Mouse (Mus musculus): ENCODE results near the gene Maneal. TPM values are rescaled to one million over a fixed set of nuclear protein-coding genes. Genes with fewer than 3 reads are reported as not detected.

Maneal gene
- 0.49 and 0.71 TPM in 2 replicates for polyA plus RNA-seq (2015; fragmentation: Nextera tagmentation; extraction: Ambion mirVana)

DNA sequence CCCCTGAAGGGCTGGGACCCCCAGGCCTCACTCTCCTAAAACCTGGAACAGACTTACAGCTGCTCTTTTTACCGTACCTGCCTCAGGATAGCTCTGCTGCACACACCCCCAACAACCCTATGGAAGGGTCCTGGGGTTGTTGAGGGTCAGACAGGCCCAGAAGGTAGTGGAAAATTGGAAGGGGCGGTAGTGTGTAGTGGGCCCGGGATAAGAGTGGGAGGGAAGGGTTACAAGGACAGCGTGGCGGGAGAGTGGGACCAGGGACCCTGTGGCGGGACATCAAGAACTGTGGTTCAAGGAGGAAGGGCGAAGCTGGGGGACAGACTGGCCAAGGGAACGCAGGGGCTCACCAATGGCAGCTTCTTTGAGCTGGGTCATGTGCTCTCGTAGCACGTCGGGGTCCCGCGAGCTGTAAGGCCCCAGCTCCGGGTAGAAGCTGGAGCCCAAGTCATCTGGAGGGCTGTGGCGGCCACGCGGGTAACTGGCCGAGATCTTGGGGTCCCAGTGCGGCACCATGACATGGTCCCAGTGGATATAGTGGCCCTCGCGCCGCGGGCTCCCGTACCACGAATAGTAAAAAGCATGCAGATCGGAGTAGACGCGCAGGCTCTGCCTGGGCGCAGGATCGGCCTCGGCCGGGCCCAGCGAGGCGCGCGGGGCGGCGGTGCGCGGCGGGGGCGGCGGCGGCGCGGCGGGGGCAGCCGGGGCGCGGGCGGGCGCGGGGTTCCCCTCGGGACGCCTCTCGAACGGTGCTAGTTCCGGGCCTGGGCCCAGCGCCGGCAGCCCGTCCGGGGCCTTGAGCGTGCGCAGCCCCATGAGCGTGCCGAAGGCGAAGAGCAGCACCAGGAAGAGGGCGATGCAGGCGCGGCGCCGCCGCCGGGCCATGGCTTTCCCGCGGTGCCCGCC is at the start of gene Maneal:
TSS of gene Maneal (minus strand) at position 889 of the 906 bp plus-strand sequence.
- no peak within 1 kb of the TSS; the same call in 1 of the 2 replicates for H3K9ac ChIP-seq
- peaks cover 14% of the 10 kb centered on the region for H3K4me1 ChIP-seq
- H3K36me3 ChIP-seq = peaks cover 8% of the 10 kb centered on the region
- peak within 1 kb of the TSS; percentile 86 for H3K4me2 ChIP-seq
- H3K9me3 ChIP-seq (replicated peaks) = no peaks in the 10 kb centered on the region
- 4% methylated on average over 72 of the region's 77 CpGs for WGBS
- peaks cover 37% of the 10 kb centered on the region for H3K27me3 ChIP-seq
- H3K4me3 ChIP-seq (replicated peaks) = peak within 1 kb of the TSS; percentile 52
- peak; percentile 9; the same call in 1 of the 2 replicates for ATAC-seq (replicated peaks; ENCODE audit: low FRiP score)
- H3K27ac ChIP-seq = no peak within 1 kb of the TSS

DNA sequence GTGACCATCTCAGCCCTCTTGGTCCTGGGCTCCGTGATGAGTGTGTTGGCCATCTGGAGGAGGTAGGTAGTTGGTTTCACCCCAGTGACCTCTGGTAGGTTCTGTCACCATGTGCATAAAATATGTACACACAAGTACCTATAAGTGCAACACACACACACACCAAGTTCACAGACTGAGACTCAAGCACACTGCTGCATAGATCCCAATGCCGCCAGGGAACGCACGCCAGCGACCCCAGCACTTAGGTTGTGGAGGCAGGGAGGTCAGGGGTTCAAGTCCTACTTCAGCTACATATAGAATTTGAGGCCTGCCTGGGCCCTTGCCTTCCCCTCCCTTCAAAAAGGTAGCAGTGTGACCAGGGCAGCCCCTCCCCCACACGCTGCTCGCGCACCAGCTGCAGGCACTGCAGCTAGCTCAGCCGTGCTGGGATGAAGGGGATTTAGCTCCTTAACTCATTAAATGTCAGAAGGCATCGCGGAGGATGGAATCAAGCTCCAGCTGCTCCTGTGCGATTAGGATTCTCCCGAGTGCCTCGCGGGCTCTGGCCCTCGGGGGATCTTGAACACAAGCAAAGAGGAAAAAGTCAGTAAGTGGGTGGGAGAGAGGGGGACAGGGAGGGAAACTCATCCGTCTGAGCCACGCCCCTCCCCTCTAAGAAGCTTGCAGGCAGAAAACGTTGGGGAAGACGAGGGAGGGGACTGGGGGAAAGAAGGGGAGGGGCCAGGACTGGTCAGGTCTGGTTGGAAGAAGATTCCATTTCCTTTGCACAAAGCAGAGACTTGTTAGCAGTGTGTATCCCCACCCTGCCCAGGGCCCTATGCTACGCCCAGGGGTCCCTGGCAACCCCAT is 44.2 kb upstream of the Maneal start:
- peak; percentile 62 for ATAC-seq (replicated peaks; ENCODE audit: low FRiP score)
- H3K4me1 ChIP-seq = peaks cover 12% of the 10 kb centered on the region
- H3K4me3 ChIP-seq (replicated peaks) = peak overlapping the region; percentile 32
- H3K9me3 ChIP-seq (replicated peaks) = no peaks in the 10 kb centered on the region
- H3K27ac ChIP-seq = no peak overlapping the region
- H3K4me2 ChIP-seq = peak overlapping the region; percentile 56
- no peak overlapping the region for H3K9ac ChIP-seq
- H3K36me3 ChIP-seq = no peaks in the 10 kb centered on the region
- H3K27me3 ChIP-seq = peaks cover 30% of the 10 kb centered on the region
- 11% methylated on average over 21 of the region's 21 CpGs for WGBS

DNA sequence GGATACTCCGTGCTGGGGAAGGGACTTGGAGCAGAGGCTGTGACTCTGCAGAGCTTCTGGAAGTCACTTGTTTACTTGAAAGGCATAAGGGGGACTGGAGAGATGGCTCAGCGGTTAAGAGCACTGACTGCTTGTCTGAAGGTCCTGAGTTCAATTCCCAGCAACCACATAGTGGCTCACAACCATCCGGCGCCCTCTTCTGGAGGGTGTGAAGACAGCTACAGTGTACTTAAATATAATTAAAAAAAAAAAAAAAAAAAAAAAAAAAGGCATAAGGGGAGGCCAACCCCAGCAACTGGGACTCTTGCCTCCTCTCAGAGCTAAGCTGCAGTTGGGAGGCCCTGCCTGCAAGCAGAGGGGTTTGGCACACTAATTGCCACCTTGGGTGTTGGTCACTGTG is 43.4 kb upstream of the Maneal start:
- Histone ChIP-seq H3K4me2 (no peak overlapping the region), H3K36me3 (no peaks in the 10 kb centered on the region), H3K4me3 (replicated peaks) (no peak overlapping the region), H3K27me3 (peaks cover 31% of the 10 kb centered on the region), H3K4me1 (peaks cover 12% of the 10 kb centered on the region), H3K9me3 (replicated peaks) (no peaks in the 10 kb centered on the region), H3K9ac (no peak overlapping the region), H3K27ac (no peak overlapping the region)
- no peak; the same call in 1 of the 2 replicates for ATAC-seq (replicated peaks; ENCODE audit: low FRiP score)
- WGBS = 69% methylated on average over 4 of the region's 4 CpGs

DNA sequence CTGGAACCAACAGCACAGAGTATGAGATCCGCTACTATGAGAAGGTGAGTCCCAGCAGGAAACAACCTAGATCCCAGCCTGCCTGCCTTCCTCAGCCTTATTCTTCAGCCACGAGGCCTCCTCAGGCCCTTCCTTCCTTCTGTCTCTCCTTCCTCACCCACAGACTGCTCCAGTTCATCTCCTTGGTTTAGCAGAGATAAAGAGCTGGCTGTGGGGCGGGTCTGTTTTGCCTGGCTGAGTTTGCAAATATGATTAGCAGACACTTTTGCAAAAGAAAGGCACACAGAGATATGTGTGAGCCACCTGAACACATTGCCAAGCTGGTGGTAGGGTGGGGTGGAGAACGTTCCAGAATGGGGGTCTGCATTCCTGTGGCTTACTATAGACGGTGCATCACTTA is 37.9 kb upstream of the Maneal start:
- H3K4me1 ChIP-seq = peaks cover 3% of the 10 kb centered on the region
- H3K36me3 ChIP-seq = no peaks in the 10 kb centered on the region
- no peaks in the 10 kb centered on the region for H3K9me3 ChIP-seq (replicated peaks)
- no peak overlapping the region for H3K4me2 ChIP-seq
- no peak overlapping the region for H3K27ac ChIP-seq
- peaks cover 74% of the 10 kb centered on the region for H3K27me3 ChIP-seq
- ATAC-seq (replicated peaks; ENCODE audit: low FRiP score) = no peak
- WGBS = 57% methylated on average over 5 of the region's 5 CpGs
- no peak overlapping the region for H3K4me3 ChIP-seq (replicated peaks)
- no peak overlapping the region for H3K9ac ChIP-seq

DNA sequence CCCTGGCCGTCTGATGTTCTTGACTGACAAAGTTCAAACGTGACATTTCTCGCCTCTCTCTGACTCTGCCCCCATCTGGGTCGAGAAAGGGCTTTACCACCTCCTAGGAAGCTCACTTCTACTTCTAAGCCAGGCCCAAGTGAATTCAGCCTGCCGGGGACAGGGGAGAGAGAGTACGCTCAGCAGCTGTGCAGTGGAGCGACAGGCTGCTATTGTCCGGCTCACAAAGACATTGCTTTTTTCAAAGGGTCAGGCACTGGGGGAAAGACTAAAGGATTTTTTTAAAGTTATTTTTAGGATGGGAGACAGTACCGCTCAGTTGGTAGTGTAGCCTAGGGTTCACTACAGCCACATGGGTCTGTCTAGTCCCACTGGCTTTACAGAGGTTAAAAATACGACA is 36.5 kb upstream of the Maneal start:
- WGBS = 55% methylated on average over 10 of the region's 10 CpGs

DNA sequence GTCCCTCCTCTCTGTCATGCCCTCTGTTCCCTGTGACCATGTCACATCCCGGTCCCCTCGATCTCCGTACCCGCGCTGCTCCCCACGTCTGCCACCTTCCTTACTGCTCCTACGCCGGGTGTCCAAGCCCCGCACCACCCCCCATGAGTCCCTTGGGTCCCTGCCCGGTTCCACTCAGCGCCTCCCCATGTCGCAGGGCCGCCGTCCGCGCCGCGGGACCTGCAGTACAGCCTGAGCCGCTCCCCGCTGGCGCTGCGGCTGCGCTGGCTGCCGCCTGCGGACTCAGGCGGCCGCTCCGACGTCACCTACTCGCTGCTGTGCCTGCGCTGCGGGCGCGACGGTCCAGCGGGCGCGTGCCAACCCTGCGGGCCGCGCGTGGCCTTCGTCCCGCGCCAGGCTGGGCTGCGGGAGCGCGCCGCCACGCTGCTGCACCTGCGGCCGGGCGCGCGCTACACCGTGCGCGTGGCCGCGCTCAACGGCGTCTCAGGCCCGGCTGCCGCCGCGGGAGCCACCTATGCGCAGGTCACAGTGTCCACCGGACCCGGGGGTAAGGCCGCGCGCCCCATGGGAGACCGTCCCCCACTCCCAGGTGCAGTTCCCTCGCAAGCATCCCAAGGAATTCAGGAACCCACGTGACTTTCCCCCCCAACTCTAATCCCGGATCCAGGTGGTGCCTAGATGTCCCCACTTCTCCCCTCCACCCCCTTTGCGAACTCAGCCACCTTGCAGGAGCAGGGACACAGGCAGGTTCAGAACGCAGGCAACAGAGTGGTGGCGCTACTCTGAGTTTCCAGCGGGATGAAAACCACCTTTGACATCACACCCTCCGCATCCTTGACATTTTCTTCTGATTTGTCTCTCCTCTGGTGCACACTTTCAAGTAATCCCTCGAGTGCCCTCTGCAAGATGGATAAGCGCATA is 32.8 kb upstream of the Maneal start:
- no peaks in the 10 kb centered on the region for H3K36me3 ChIP-seq
- no peak overlapping the region for H3K27ac ChIP-seq
- H3K4me3 ChIP-seq (replicated peaks) = peak overlapping the region; percentile 47
- peaks cover 9% of the 10 kb centered on the region for H3K4me1 ChIP-seq
- H3K9ac ChIP-seq = no peak overlapping the region
- WGBS = 2% methylated on average over 83 of the region's 83 CpGs
- no peaks in the 10 kb centered on the region for H3K9me3 ChIP-seq (replicated peaks)
- peak overlapping the region; percentile 79 for H3K4me2 ChIP-seq
- ATAC-seq (replicated peaks; ENCODE audit: low FRiP score) = 0 out of 2 replicates have a peak, but pooled peaks have one; percentile 12
- peaks cover 89% of the 10 kb centered on the region for H3K27me3 ChIP-seq

More for the DNA sequence above, 36.5 kb upstream of the Maneal start:
- Histone ChIP-seq H3K4me3 (replicated peaks) (no peak overlapping the region), H3K36me3 (no peaks in the 10 kb centered on the region), H3K27me3 (peaks cover 81% of the 10 kb centered on the region), H3K9me3 (replicated peaks) (no peaks in the 10 kb centered on the region), H3K9ac (no peak overlapping the region), H3K4me2 (no peak overlapping the region), H3K27ac (no peak overlapping the region), H3K4me1 (peaks cover 9% of the 10 kb centered on the region)
- ATAC-seq (replicated peaks; ENCODE audit: low FRiP score) = no peak

DNA sequence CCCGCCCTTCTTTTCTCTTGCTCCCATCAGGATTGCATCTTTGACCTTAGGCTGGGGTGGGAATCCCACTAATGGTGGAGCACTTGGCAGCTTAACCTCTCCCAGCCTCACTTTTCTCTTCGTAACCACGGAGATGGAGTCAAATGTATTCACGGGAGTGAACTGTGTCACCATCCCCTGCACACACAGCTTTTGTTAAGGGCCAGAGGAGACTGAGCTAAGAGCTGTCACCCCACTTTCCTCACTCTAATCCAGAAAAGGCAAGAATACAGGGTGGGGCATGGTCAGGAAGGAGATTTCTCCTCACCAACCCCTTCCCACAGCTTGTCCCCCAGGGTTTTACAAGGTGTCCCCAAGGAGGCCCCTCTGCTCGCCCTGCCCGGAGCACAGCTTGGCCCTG is 31.8 kb upstream of the Maneal start:
- peaks cover 89% of the 10 kb centered on the region for H3K27me3 ChIP-seq
- WGBS = 33% methylated on average over 6 of the region's 6 CpGs
- H3K4me1 ChIP-seq = peaks cover 9% of the 10 kb centered on the region

DNA sequence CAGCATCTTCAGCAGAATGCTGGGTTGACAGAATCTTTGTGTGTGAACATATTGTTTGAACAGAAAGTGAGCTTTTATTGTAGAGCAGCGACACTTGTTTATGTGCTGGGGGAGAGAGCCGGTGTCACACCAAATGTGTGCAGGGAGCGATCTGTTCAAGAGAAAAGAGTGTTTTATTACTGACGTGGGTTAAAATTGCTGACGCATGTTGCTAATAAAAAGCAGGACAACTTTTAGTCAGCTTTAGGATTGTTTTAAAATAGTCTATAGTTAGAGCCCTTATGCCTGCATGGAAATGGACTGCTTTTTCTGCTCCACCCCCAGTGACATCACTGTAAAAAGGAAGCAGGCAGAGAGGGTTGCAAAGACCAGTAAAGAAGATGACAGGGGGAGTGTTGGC is 28.9 kb upstream of the Maneal start:
- H3K27me3 ChIP-seq = peaks cover 91% of the 10 kb centered on the region

More for the DNA sequence above, 31.8 kb upstream of the Maneal start:
- no peak for ATAC-seq (replicated peaks; ENCODE audit: low FRiP score)
- Histone ChIP-seq H3K27ac (no peak overlapping the region), H3K9ac (no peak overlapping the region), H3K4me3 (replicated peaks) (no peak overlapping the region), H3K9me3 (replicated peaks) (no peaks in the 10 kb centered on the region), H3K4me2 (no peak overlapping the region), H3K36me3 (no peaks in the 10 kb centered on the region)

DNA sequence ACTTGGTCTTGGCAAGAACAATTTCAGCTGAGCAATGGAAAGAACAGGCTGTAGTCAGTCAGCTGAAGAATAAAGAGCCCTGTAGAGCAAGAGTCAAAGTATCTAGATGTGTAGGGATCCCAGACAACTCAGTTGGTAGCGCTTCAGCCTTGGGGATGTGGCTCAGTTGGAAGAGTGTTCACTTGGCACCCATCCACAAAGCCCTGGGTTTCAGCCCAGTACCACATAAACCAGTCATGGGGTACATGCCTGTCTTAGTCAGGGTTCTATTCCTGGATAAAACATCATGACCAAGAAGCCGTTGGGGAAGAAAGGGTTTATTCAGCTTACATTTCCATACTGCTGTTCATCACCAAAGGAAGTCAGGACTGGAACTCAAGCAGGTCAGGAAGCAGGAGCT is 28.0 kb upstream of the Maneal start:
- peaks cover 90% of the 10 kb centered on the region for H3K27me3 ChIP-seq
- no peak overlapping the region for H3K27ac ChIP-seq
- H3K4me2 ChIP-seq = no peak overlapping the region
- no peaks in the 10 kb centered on the region for H3K9me3 ChIP-seq (replicated peaks)
- H3K4me1 ChIP-seq = peaks cover 6% of the 10 kb centered on the region
- H3K36me3 ChIP-seq = no peaks in the 10 kb centered on the region
- H3K9ac ChIP-seq = no peak overlapping the region
- ATAC-seq (replicated peaks; ENCODE audit: low FRiP score) = no peak
- WGBS = 84% methylated on average over 2 of the region's 2 CpGs
- no peak overlapping the region for H3K4me3 ChIP-seq (replicated peaks)

More for the DNA sequence above, 28.9 kb upstream of the Maneal start:
- Histone ChIP-seq H3K9me3 (replicated peaks) (no peaks in the 10 kb centered on the region), H3K4me1 (peaks cover 9% of the 10 kb centered on the region), H3K36me3 (no peaks in the 10 kb centered on the region), H3K4me2 (no peak overlapping the region), H3K27ac (no peak overlapping the region), H3K4me3 (replicated peaks) (no peak overlapping the region), H3K9ac (no peak overlapping the region)
- WGBS = 61% methylated on average over 5 of the region's 5 CpGs
- no peak for ATAC-seq (replicated peaks; ENCODE audit: low FRiP score)

DNA sequence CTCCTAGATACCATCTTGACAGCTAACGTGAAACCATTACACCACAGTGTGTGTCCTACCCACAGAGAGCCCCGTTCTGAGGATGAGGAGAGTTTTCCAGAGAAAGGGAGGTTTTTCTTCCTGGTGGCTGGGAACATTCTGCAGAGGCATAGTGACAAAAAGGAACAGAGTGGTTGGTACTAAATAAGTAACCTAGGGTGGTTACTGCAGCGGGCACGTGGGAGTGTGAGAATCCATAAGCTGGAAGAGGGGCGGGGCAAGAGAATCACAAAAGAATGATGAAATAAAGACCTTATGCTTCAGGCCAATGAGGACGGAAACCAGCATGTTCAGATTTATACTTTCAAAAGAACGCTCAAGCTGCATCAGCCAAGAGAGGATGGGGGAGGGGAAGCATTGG is 26.7 kb upstream of the Maneal start:
- H3K36me3 ChIP-seq = no peaks in the 10 kb centered on the region
- no peak for ATAC-seq (replicated peaks; ENCODE audit: low FRiP score)
- H3K4me3 ChIP-seq (replicated peaks) = no peak overlapping the region
- no peak overlapping the region for H3K4me2 ChIP-seq
- WGBS = 70% methylated on average over 7 of the region's 7 CpGs
- H3K4me1 ChIP-seq = no peaks in the 10 kb centered on the region
- no peak overlapping the region for H3K27ac ChIP-seq
- H3K9ac ChIP-seq = no peak overlapping the region
- H3K9me3 ChIP-seq (replicated peaks) = no peaks in the 10 kb centered on the region
- H3K27me3 ChIP-seq = peaks cover 89% of the 10 kb centered on the region

DNA sequence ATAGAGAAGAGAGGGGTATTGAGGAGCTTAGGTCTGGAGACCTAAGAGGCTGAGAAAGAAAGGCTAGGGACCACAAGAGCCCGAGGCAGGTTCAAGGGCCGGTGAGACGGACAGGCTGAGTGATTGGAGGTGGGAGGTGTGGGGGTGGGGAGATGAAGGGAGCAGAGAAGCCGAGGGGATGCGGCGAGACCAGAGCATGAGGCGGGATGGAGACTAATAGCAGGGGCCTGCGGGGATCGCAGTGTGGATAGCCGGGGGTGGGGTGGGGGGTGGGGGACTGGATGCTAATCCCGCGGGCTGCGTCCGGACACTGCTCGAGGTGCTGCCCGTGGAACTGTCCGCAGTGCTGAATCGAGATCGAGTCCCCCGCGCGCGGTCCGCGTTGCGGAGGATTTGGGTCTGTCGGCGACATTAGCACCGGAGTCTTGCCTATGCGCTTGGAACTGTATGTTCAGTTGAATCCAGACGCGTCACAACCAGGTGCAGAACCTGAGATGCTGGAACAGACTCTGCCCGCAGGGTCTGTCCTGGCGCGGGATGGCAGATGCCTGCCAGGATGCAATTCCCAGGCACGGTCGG is 20.3 kb upstream of the Maneal start:
- peak overlapping the region; percentile 40 for H3K4me3 ChIP-seq (replicated peaks)
- no peak overlapping the region for H3K9ac ChIP-seq
- WGBS = 1% methylated on average over 37 of the region's 37 CpGs
- peaks cover 20% of the 10 kb centered on the region for H3K4me1 ChIP-seq
- peak overlapping the region; percentile 70 for H3K4me2 ChIP-seq
- no peaks in the 10 kb centered on the region for H3K9me3 ChIP-seq (replicated peaks)
- no peak overlapping the region for H3K27ac ChIP-seq
- H3K36me3 ChIP-seq = no peaks in the 10 kb centered on the region
- peak; percentile 43; the same call in 1 of the 2 replicates for ATAC-seq (replicated peaks; ENCODE audit: low FRiP score)
- H3K27me3 ChIP-seq = peaks cover 82% of the 10 kb centered on the region

Measured in kidney, embryonic 15.5 days (tissue).